Mouse (Mus musculus) cerebellum, adult 2 months (tissue): ENCODE data around the gene Pibf1. TPM values are rescaled to one million over a fixed set of nuclear protein-coding genes. Genes with fewer than 3 reads are reported as not detected.

Experiments used
- DNase-seq, 2 experiments: peaks; one replicate each; pipeline ENCODE4 v3.0.0; 2021
- H3K27ac ChIP-seq: fragments of 200-500 bp; 2 replicates; pipeline ENCODE4 v1.5.1; 2012; ENCODE audit warnings: low read length, control low read depth, inconsistent platforms; ENCODE audit not compliant: insufficient read depth
- H3K27me3 ChIP-seq: fragments of 200-500 bp; 2 replicates; pipeline ENCODE4 v1.6.1; 2012; ENCODE audit warnings: inconsistent platforms, mild to moderate bottlenecking, low read length, moderate library complexity; ENCODE audit not compliant: control insufficient read depth, insufficient read depth
- H3K4me1 ChIP-seq: fragments of 200-500 bp; 2 replicates; pipeline ENCODE4 v1.6.1; 2011; ENCODE audit warnings: low read length; ENCODE audit not compliant: control insufficient read depth, insufficient read depth
- H3K4me3 ChIP-seq: fragments of 200-500 bp; replicated peaks from 2 replicates; pipeline ENCODE3; 2011; ENCODE audit warnings: mild to moderate bottlenecking, low read depth, low read length, control low read depth; ENCODE audit not compliant: insufficient read depth
- CTCF ChIP-seq: fragments of 200-500 bp; IDR thresholded peaks from 2 replicates; pipeline ENCODE4 v1.5.1; 2011; ENCODE audit warnings: low read depth, mild to moderate bottlenecking, control low read depth, low read length, moderate library complexity, borderline replicate concordance; ENCODE audit not compliant: insufficient read depth
- POLR2A ChIP-seq: fragments of 200-500 bp; IDR thresholded peaks from 2 replicates; pipeline ENCODE4 v1.6.1; 2011; ENCODE audit warnings: low read length, control low read depth, borderline replicate concordance; ENCODE audit not compliant: insufficient read depth
- WGBS: fragments of 180-500 bp; shearing (Covaris S2); methylation state at CpG from one replicate; pipeline ENCODE4 v1.1.7; 2018; 5-methylcytosine and 5-hydroxymethylcytosine counted together
- polyA plus RNA-seq: library from polyadenylated mRNA; depleted of rRNA; stranded (reverse); fragments of >200 nt; gene quantifications from 2 replicates; pipeline ENCODE4 v1.2.3, GENCODE M21; 2012

The Pibf1 gene
- polyA plus RNA-seq, 1 experiment, result 6.5 TPM

GRCm38 (mm10) chr14:99103050-99103449 is 3.8 kb downstream of the Pibf1 start:
- Histone ChIP-seq H3K4me1 (peaks cover 2% of the 10 kb centered on the region; the same call in 1 of the 2 replicates), H3K4me3 (no peak overlapping the region), H3K27ac (no peak overlapping the region), H3K27me3 (no peaks in the 10 kb centered on the region)
- 93% methylated on average over 4 of the region's 4 CpGs for WGBS
- TF ChIP-seq POLR2A, result no peak
- TF ChIP-seq CTCF, result no peak
- DNase-seq, result no peak

GRCm38 (mm10) chr14:99104542-99105123 is 5.4 kb downstream of the Pibf1 start:
- no peak overlapping the region for H3K4me3 ChIP-seq

GRCm38 (mm10) chr14:99106671-99107070 is 7.4 kb downstream of the Pibf1 start:
- TF ChIP-seq CTCF (no peak), POLR2A (no peak)
- Histone ChIP-seq H3K27ac (no peak overlapping the region), H3K4me1 (peaks cover 2% of the 10 kb centered on the region; the same call in 1 of the 2 replicates), H3K4me3 (no peak overlapping the region), H3K27me3 (no peaks in the 10 kb centered on the region)
- no peak for DNase-seq
- 93% methylated on average over 2 of the region's 2 CpGs for WGBS

More at GRCm38 (mm10) chr14:99104542-99105123, 5.4 kb downstream of the Pibf1 start:
- H3K4me1 ChIP-seq, result peaks cover 2% of the 10 kb centered on the region; the same call in 1 of the 2 replicates
- no peak overlapping the region for H3K27ac ChIP-seq
- no peaks in the 10 kb centered on the region for H3K27me3 ChIP-seq
- no peak for TF ChIP-seq CTCF
- TF ChIP-seq POLR2A, result no peak
- DNase-seq, result no peak
- 97% methylated on average over 6 of the region's 6 CpGs for WGBS

GRCm38 (mm10) chr14:99107631-99108187 is 8.5 kb downstream of the Pibf1 start:
- Histone ChIP-seq H3K27me3 (no peaks in the 10 kb centered on the region), H3K4me1 (no peaks in the 10 kb centered on the region), H3K4me3 (no peak overlapping the region), H3K27ac (no peak overlapping the region)
- 76% methylated on average over 2 of the region's 2 CpGs for WGBS
- no peak for DNase-seq
- no peak for TF ChIP-seq POLR2A
- no peak for TF ChIP-seq CTCF

- Histone ChIP-seq H3K4me3 (no peak overlapping the region), H3K4me1 (no peaks in the 10 kb centered on the region), H3K27ac (no peak overlapping the region), H3K27me3 (no peaks in the 10 kb centered on the region)
- TF ChIP-seq CTCF, result no peak
- no peak for TF ChIP-seq POLR2A
- 92% methylated on average over 6 of the region's 6 CpGs for WGBS
- no peak for DNase-seq
Measured at GRCm38 (mm10) chr14:99108762-99109161, 9.5 kb downstream of the Pibf1 start.

GRCm38 (mm10) chr14:99117576-99117975 is 18.4 kb downstream of the Pibf1 start:
- TF ChIP-seq CTCF (no peak), POLR2A (no peak)
- no peaks in the 10 kb centered on the region for H3K27me3 ChIP-seq
- DNase-seq, result no peak
- H3K27ac ChIP-seq, result no peak overlapping the region
- 80% methylated on average over 4 of the region's 4 CpGs for WGBS
- H3K4me3 ChIP-seq, result no peak overlapping the region
- no peaks in the 10 kb centered on the region for H3K4me1 ChIP-seq

- H3K4me3 ChIP-seq, result no peak overlapping the region
- no peak overlapping the region for H3K27ac ChIP-seq
- TF ChIP-seq CTCF (no peak), POLR2A (no peak)
- DNase-seq, result no peak
- 90% methylated on average over 11 of the region's 11 CpGs for WGBS
- H3K4me1 ChIP-seq, result no peaks in the 10 kb centered on the region
- H3K27me3 ChIP-seq, result no peaks in the 10 kb centered on the region
Measured at GRCm38 (mm10) chr14:99121584-99122339, 22.5 kb downstream of the Pibf1 start.
